In the genomic region with DNA sequence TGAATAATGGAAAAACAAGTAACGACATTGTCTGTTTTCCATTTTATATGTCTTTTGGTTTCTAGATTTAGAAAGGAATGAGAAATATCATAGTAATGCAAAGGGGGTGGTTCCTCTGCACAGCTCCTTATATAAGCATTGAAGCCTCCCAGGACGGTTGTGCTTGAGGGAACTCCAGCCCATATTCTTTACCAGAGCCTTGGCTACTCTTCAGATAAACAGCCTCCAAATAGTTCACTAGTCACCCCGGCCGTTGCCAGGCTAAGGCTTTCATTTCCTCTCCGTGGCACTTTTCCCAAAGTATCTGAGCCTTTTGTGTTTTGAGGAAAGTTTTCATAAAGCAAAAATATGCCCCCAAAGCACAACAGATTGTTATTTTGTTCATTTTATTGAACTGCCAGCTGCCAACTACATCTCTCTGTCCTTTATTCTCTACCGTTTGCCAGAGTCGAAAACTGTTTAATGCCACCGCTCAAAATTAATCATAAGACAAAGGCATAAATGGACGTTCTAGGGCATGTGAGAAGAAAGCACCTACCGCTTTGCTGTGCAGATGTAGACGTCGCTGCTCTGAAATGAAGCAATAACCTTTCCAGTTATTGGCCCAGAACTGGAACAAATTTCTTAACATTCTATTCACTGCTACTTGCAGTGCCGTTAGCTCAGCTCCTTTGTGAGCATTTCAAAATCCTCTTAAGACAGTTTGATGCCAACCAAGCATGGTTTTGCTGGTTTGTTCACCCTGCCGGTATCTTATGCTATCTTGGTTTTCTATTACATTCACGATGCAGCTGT, we compare ENCODE assay signal across 14 mouse cellular contexts.
A peak's percentile ranks its signal among the peaks of the same experiment; 100 is the strongest.
DNase-seq lines count a peak whose midpoint lies in the region; ATAC-seq and TF ChIP-seq lines count a peak whose summit lies in the region.
"Had no signal": no experiment of that assay in that cellular context is flagged by ENCODE, and none has a peak within 500 bp of the region (broad histone marks: within the 10 kb centered on the region; RNA-seq: fewer than 3 reads in every experiment).

No protein-coding gene starts in this region.

- H3K4me3 ChIP-seq in brown adipose tissue, adult 24 weeks (ENCODE audit: insufficient read depth, low read depth, low read length) = no peak overlapping the region
- H3K4me3 ChIP-seq in stomach, postnatal 0 days (ENCODE audit: low read depth, low read length) = no peak overlapping the region
- H3K4me3 ChIP-seq: embryonic facial prominence, embryonic 15.5 days had no signal

- no peak for TF ChIP-seq EP300 in stomach, postnatal 0 days (optimal IDR thresholded peaks at IDR 0.05)

- no peaks in the 10 kb centered on the region for H3K9me3 ChIP-seq in stomach, postnatal 0 days (ENCODE audit: control insufficient read depth, low read length)
- H3K9me3 ChIP-seq: embryonic facial prominence, embryonic 15.5 days had no signal

- WGBS in stomach, postnatal 0 days = 64% methylated on average over 15 of the region's 15 CpGs

- no peak overlapping the region for H3K4me2 ChIP-seq in stomach, postnatal 0 days (replicated peaks; ENCODE audit: low read depth)
- H3K4me2 ChIP-seq: embryonic facial prominence, embryonic 15.5 days had no signal

- TF ChIP-seq CTCF in stomach, postnatal 0 days (IDR thresholded peaks at IDR 0.05; ENCODE audit: low read depth) = no peak

- no peaks in the 10 kb centered on the region for H3K27me3 ChIP-seq in stomach, postnatal 0 days (ENCODE audit: control insufficient read depth, insufficient read depth, low read length)
- H3K27me3 ChIP-seq: embryonic facial prominence, embryonic 15.5 days had no signal

- no peaks in the 10 kb centered on the region for H3K4me1 ChIP-seq in brown adipose tissue, adult 24 weeks (ENCODE audit: control insufficient read depth, insufficient read depth, insufficient read length, low read length)
- no peaks in the 10 kb centered on the region for H3K4me1 ChIP-seq in stomach, postnatal 0 days (replicated peaks; ENCODE audit: control insufficient read depth, insufficient read depth)

- DNase-seq in layer of hippocampus, adult 11-12 months (ENCODE audit: low spot score) = peak; percentile 6
- no peak for DNase-seq in layer of hippocampus, postnatal 10 days (ENCODE audit: low spot score in 2 of 2)
- DNase-seq in Muller cell, postnatal 12 days (ENCODE audit: inconsistent ontology term) = peak; percentile 63
- peak; percentile 9 to 42 for DNase-seq in layer of hippocampus, postnatal 14 days (ENCODE audit: low spot score in 2 of 2)
- no peak for DNase-seq in stomach, postnatal 0 days (ENCODE audit: low spot score)
- DNase-seq in liver = no peak
- DNase-seq: adrenal gland, postnatal 36 days; cerebellum, adult 18-20 months; heart, adult 18-20 months; kidney, adult 8-10 months had no signal

- H3K27ac ChIP-seq in brown adipose tissue, adult 24 weeks (replicated peaks; ENCODE audit: low read depth, low read length) = peak overlapping the region; percentile 55
- H3K27ac ChIP-seq in stomach, postnatal 0 days (replicated peaks) = no peak overlapping the region
- H3K27ac ChIP-seq: embryonic facial prominence, embryonic 15.5 days had no signal

- H3K9ac ChIP-seq in stomach, postnatal 0 days (ENCODE audit: low read length) = no peak overlapping the region
- H3K9ac ChIP-seq: embryonic facial prominence, embryonic 15.5 days had no signal

- H3K36me3 ChIP-seq in stomach, postnatal 0 days (ENCODE audit: control insufficient read depth, insufficient read depth, low read length) = no peaks in the 10 kb centered on the region
- H3K36me3 ChIP-seq: embryonic facial prominence, embryonic 15.5 days had no signal

- no peak for ATAC-seq in megakaryocyte progenitor cell, adult 5-6 weeks (replicated peaks; ENCODE audit: poor library complexity)
- no peak for ATAC-seq in stomach, postnatal 0 days (ENCODE audit: low FRiP score, low TSS enrichment)
- ATAC-seq: hindbrain, embryonic 16.5 days had no signal

Comparison
In these comparisons a context has a peak if more than half of its experiments do, and no peak if none do; other contexts are left out.
1. DNase-seq: peak in layer of hippocampus, adult 11-12 months (single experiment), Muller cell, postnatal 12 days (single experiment) and layer of hippocampus, postnatal 14 days (2 of 2); none in layer of hippocampus, postnatal 10 days (0 of 2), stomach, postnatal 0 days (single experiment) and liver (single experiment).